Mouse (Mus musculus) T-helper 1 cell (primary cell): Measurements from ENCODE around the gene Etfbkmt.

Experiments used
- in situ Hi-C: fragments of 300-600 bp; cut with MboI, MseI; formaldehyde crosslinking; loops from one replicate; pipeline ENCODE4 v1.15.1; 2025; ENCODE audit warnings: high pct_unique_total_duplicates

Etfbkmt gene

DNA sequence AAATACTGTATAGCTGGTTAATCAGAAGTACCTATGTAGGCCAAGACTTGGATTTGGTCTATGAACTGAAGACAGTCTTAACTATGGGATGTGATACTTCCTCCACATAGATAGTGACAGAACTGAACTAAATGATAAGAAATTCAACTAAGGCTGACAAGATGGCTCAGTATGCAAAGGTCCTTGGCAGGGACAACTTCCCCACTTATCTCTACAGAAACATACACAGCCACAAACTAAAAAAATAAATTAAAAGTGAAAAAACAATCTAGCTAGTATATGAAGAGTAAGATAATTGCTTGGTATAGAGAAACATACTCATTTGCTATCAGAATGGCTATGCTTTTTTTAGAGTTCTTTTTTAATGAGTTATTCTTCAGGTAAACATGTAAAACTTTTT, 39.4 kb downstream of the Etfbkmt start:
- in situ Hi-C loops, result no loop called here

DNA sequence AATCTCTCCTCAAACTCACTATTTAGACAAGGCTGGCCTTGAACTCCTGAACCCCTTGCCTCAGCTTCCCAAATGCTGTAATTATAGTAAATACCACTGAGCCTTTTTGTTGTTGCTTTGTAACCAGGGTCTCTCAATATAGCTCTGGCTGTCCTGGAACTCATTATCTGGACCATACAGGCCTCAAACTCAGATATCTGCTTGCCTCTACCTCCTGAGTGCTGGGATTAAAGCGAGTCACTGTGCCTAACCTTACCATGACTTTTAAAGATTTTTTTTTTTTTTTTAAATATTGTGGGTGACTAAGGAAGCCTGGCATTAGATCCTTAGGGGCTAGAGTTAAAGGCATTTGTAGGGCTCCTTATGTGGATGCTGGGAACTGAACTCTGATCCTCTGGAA, 44.4 kb downstream of the Etfbkmt start:
- in situ Hi-C loops, result no loop called here

DNA sequence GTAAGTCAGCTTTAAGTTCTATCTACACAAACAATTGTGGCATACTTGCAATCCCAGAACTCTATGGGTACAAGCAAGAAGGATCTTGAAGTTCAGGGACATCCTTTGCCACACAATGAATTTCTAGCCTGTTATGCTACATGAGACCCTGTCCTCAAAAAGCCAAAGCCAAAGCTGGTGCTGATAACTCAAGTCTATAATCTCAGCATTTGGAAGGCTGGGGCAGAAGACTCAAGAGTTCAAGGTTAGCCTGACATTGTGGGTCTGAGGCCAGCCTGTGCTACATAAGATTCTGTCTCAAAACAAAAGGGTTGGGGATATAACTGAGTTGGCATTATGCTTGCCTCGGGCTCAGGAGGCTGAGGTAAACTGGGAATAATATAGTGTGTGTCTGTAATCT, 47.7 kb downstream of the Etfbkmt start:
- in situ Hi-C loops, result no loop called here

DNA sequence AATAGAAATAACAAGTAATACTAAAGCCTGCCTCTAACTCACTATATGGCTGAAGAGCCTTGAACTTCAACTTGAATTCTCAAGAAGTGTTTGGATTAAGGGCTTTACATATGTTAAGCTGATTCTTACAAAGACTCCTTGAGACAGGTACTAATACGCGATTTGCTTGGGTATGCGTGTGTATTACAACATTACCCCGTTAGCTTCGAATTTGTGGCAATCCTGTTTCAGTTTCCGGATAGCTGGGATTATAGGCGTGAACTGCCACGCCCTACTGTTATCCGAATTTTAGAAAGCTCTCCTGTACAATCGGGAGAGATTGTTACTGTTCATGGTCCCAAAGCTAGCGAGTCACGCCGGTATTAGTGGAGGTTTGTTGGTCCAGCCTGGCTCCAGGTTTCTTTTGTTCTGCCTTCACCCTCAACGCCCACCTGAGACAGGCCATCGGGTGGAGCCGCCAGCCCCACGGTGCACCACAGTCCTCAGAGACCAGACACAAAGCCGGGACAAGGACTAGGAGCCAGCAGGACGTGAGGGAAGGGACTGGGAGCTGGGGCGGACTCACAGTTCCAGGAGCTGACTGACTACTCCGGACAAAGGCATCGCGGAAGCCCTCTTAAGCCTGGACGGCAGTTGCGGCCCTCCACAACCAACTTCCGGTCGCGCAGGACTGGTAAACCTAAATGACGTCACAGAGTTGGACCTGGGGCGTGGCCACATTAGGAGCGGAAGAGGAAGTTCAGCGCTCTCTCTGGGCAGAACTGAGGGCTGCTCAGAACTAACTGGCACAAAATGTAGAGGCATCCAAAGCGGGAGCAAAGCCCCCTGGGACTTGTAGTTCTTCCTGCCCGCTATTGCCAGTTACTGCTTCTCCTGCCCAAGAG, 48.6 kb downstream of the Etfbkmt start, which contains the start of gene Amn1:
Gene Amn1, minus strand, starts transcription at position 672 of the 884 bp plus-strand sequence.
- in situ Hi-C loops, result no loop called here

DNA sequence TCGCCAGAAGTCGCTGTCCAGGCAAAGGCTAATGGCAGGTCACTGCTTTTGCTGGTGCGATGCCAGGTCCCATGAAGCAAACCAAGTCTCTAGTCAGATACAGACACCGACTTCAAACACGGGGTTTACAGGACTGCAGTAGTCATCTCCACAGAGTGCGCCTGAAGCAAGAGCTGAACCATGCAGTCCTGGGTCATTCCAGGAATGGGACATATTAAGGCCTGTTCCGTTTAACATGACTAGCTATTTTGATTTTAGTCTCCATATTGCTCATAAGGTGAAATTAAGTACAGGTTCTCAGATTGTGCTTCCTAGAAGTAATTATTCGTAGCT, 49.2 kb downstream of the Etfbkmt start:
- in situ Hi-C loops, result no loop called here

DNA sequence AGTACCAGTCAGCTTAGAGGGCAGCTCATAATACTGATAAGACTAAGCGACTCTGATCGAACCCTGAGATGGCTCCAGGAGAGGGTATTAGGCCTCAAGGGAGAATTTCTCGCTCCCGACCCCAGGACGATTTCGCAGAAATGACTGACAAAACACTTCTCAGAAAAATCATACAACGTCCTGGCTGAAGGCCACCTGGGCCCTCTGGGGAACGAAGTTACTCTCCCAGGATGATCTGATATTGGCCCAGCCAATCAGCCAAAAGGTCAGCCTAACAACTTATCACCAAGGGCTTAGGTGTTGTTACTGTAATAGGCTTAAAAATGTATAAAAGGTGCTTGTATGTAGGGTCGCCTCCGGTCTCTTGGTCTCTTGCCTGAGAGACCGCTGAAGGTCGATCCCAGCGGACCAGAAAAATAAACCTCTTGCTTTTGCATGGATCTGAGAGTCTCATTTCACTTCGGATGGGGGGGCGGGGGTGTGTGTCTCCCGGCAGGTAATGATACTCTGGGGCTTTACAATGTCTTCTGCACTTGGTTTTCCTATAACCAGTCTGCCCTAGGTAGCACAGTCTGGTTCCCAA, 49.8 kb downstream of the Etfbkmt start:
- in situ Hi-C loops, result no loop called here

DNA sequence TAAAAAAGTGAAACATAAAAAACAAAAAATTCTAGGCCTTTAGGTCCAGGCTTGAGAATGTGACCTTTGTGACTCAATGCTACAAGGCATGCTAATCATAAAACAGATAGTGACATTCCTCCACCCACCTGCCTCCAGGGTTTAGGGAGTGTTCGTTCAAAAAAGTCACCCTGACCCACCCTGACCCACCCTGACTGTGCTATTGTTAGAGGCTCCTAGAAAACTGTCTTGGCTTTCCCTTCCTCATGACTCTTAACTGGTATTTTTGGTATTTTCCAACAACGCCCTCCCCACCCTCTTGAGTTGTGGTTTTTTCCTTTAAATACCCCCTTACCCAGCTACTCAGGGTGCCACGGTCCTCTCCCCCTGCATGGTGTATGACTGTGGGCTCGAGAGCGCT, 52.3 kb downstream of the Etfbkmt start:
- in situ Hi-C loops, result loop anchor here (5.0 kb wide), 1 partner anchor 50 kb away; no protein-coding TSS in a partner anchor

DNA sequence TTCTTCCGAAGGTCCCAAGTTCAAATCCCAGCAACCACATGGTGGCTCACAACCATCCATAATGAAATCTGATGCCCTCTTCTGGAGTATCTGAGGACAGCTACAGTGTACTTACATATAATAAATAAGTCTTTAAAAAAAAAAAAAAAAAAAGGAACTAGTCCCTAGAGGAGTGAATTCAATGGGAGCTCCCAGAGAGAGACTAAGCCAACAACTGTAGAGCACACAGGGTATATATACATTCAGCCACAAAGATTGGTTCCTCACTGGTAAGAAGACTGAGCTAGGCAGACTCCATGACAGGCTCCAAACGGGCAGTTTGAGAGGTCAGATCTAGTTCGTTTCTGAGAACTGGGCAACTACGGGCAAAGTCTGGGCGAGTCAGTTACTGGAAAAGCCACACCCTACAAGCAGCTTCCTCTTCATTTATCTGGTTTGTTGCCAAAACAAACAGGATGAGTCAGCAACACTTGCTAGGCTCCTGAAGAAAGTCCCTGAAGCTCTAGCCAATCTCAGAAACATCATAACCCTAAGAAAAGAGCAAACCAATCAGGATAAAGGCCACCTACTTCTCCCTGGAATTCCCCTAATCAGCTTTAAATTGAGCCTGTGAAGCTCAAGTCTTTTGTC, 53.7 kb downstream of the Etfbkmt start:
- in situ Hi-C loops, result loop anchor here (5.0 kb wide), 1 partner anchor 51 kb away; no protein-coding TSS in a partner anchor

DNA sequence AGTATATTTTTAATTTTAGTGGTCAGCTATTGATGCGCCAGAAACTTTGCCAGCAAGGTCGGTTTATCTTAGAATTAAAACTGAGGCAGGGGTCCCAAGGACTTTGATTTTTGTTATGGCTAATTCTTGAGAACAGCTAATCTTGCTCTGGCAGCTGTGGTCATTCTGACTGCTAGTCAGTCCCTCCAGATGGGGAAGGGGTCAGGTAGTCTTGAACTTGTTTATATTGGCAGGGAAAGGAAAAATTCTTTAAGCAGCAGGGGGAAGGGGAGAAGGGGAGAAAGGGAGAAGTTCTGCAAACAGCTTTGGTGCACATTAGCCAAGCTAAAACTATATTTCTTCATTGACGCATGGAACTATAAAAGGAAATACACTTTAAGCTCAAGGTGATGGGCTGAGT, 57.5 kb downstream of the Etfbkmt start:
- in situ Hi-C loops, result loop anchor here (5.0 kb wide), 1 partner anchor 110 kb away; the partner anchor contains the start of gene Resf1

DNA sequence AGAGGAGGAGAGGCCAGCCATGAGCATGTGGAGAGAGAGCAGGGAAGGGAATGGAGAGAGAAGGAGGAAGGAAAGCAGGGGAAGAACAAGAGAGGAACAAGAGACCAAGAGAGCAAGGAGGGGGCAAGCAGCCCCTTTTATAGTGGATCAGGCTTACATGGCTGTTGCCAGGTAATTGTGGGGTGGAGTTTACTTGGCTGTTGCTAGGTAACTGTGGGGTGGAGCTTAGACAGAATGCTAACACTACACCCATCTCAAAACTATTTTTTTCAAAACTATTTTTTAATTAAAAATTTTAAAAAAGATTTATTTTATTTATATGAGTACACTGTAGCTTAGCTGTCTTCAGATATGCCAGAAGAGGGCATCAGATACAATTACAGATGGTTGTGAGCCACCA, 58.9 kb downstream of the Etfbkmt start:
- in situ Hi-C loops, result loop anchor here (5.0 kb wide), 1 partner anchor 109 kb away; the partner anchor contains the start of gene Resf1
